Mouse (Mus musculus): ENCODE data around the gene Cd163l1.

The Cd163l1 gene

GRCm38 (mm10) chr7:140217967-140218366, at the start of gene Cd163l1:
Gene Cd163l1, plus strand, starts transcription at chr7:140218267.
- no peak for DNase-seq

GRCm38 (mm10) chr7:140169386-140169785, 48.7 kb upstream of the Cd163l1 start:
- DNase-seq: no peak

GRCm38 (mm10) chr7:140170863-140171262, 47.2 kb upstream of the Cd163l1 start:
- DNase-seq: no peak

- DNase-seq: no peak
These were observed 45.1 kb upstream of the Cd163l1 start, which contains the start of gene Olfr523 for GRCm38 (mm10) chr7:140172936-140173335. Gene Olfr523, plus strand, starts transcription at chr7:140173217.

GRCm38 (mm10) chr7:140179176-140179575, 38.9 kb upstream of the Cd163l1 start:
- DNase-seq: no peak

GRCm38 (mm10) chr7:140180692-140181091, 37.4 kb upstream of the Cd163l1 start:
- DNase-seq: no peak

- no peak for DNase-seq
These were observed 33.9 kb upstream of the Cd163l1 start for GRCm38 (mm10) chr7:140184206-140184605.

- peak in 1 of 2 experiments; percentile 11 for DNase-seq
These were observed 31.1 kb upstream of the Cd163l1 start for GRCm38 (mm10) chr7:140186646-140187620.

- DNase-seq: no peak
These were observed 30.2 kb upstream of the Cd163l1 start for GRCm38 (mm10) chr7:140187721-140188390.

- no peak for DNase-seq
These were observed 29.4 kb upstream of the Cd163l1 start for GRCm38 (mm10) chr7:140188391-140189328.

GRCm38 (mm10) chr7:140190435-140190834, 27.6 kb upstream of the Cd163l1 start:
- no peak for DNase-seq

- no peak for DNase-seq
These were observed 25.6 kb upstream of the Cd163l1 start for GRCm38 (mm10) chr7:140192445-140192844.

GRCm38 (mm10) chr7:140192851-140193250, 25.2 kb upstream of the Cd163l1 start:
- DNase-seq: no peak

GRCm38 (mm10) chr7:140194031-140194430, 24.0 kb upstream of the Cd163l1 start:
- no peak for DNase-seq

- no peak for DNase-seq
These were observed 22.1 kb upstream of the Cd163l1 start for GRCm38 (mm10) chr7:140196002-140196401.

- no peak for DNase-seq
These were observed 17.0 kb upstream of the Cd163l1 start for GRCm38 (mm10) chr7:140201090-140201489.

GRCm38 (mm10) chr7:140205864-140206263, 12.2 kb upstream of the Cd163l1 start, which contains the start of gene Olfr524:
Gene Olfr524, minus strand, starts transcription at chr7:140205964.
- DNase-seq: no peak

GRCm38 (mm10) chr7:140206904-140207303, 11.2 kb upstream of the Cd163l1 start:
- no peak for DNase-seq

GRCm38 (mm10) chr7:140208153-140208552, 9.9 kb upstream of the Cd163l1 start:
- DNase-seq: no peak

- no peak for DNase-seq
These were observed 9.4 kb upstream of the Cd163l1 start for GRCm38 (mm10) chr7:140208677-140209076.

- no peak for DNase-seq
These were observed 4.2 kb upstream of the Cd163l1 start for GRCm38 (mm10) chr7:140213841-140214240.

- DNase-seq: no peak
These were observed 1.2 kb downstream of the Cd163l1 start for GRCm38 (mm10) chr7:140219268-140219667.
